Mouse (Mus musculus): ENCODE results near the gene Thbs3.

Gene Thbs3

DNA sequence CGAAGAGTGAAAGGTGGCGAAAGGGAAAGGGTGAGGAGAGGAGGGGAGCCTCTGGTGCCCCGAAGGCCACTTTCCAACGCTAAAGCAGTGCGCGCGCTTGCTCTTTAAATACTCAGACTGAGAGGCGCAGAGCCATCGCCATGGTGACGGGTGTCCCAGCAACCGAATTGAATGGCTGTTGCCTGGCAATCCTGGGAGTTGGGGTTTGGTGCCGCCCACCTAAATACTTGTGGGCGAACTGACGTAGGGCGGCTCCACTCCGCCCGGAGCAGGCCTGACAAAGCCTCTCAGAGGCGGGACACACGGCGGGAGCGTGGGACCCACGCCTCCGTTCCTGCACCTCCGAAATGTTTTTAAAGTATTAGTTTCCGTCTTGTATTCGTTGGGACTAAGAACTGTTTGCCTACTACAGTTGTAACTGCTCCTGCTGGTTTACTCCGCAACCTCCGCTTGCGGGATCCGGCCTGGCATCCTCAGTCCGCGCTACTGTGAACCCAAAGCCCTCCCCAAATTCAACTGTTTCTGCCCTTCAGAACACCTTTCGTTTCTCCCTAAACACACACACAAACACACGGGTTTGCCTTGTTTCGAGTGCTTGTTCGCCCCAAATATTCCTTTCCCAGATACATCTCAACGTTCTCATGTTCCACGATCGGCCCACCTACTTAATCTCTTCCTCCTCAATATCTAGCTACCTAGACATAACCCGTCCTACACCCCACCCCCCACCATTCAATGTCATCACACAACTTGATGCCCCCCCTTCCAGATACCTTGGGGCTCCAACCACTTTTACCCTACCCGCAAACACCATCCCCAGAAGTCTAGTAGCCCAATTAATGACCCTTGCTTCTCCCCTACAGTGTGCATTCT lies 12.6 kb downstream of the Thbs3 start:
- DNase-seq (ENCODE audit: low spot score in 2 of 2), result peak; percentile 71 to 80

DNA sequence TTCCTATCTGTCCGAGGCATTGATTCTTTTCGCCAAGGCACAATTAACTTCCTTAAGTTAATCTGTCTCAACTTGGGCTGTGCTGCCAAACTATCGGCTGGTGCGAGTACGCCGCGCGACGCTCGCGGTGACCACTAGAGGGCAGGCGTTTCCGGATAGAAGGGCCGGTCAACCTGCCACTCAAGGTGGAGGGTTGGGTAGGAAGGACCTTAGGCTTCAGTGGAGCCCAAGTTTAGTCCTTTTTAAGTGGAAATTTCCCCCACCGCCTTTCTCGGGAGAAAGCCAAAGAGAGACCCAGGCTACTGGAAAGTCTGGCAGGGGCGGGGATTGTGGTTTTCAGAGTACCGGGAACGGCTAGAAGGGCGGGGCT lies 13.2 kb downstream of the Thbs3 start:
- DNase-seq (ENCODE audit: low spot score in 2 of 2), result peak; percentile 83 to 88

DNA sequence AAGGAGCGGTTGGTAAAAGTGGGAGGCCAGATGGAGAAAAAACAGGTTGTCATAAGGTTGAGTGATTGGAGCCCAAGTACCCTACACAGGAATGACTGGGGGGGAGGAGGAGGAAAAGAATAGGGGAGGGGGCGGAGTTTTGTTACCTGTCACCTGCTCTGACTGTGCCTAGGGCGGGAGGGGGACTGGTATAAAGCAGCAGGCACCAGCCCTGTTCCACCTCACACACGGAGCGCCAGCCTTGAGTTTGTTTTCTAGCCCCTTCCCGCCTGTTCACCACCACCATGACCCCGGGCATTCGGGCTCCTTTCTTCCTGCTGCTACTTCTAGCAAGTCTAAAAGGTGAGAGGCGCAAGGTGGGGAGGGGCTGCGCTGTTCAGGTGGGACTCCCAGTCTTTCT lies 13.9 kb downstream of the Thbs3 start, which contains the start of gene Muc1:
Muc1 (plus strand) TSS at position 222 of the 400 bp plus-strand sequence.
- no peak for DNase-seq (ENCODE audit: low spot score in 2 of 2)

DNA sequence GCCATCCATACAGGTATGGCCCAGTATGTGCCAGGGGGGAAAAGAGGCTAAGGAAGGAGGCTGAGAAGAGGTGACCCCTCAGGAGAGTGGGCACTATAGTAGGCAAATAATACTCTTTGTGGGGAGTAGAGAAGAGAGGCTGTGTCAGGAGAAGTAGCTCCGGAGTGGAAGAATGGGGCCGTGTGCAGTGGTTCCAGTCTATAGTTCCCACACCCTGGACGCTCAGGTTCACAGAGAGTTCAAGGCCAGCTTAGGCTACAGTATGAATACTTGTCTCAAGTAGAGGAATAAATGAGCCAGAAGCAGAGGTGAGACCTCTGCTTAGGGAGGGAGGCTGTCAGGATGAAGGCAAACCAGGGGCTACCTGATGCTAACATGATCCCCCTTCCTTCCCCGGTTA lies 14.3 kb downstream of the Thbs3 start:
- DNase-seq (ENCODE audit: low spot score in 2 of 2), result no peak

DNA sequence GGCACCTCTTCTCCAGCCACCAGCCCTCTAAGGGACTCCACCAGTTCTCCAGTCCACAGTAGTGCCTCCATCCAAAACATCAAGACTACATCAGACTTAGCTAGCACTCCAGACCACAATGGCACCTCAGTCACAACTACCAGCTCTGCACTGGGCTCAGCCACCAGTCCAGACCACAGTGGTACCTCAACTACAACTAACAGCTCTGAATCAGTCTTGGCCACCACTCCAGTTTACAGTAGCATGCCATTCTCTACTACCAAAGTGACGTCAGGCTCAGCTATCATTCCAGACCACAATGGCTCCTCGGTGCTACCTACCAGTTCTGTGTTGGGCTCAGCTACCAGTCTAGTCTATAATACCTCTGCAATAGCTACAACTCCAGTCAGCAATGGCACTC lies 15.6 kb downstream of the Thbs3 start:
- DNase-seq (ENCODE audit: low spot score in 2 of 2), result no peak

DNA sequence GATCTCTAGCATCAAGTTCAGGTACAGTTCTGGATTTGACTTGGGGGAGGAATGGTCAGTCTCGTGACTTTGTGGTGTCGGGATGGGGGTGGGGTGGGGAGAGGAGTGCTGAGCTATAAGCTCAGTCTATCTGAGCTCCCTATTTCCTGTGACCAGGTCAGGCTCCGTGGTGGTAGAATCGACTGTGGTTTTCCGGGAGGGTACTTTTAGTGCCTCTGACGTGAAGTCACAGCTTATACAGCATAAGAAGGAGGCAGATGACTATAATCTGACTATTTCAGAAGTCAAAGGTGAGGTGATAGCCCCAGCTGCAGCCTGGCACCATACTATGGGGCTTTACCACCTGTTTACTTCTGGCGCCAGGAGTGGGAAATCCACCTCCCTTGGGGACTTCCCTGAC lies 16.4 kb downstream of the Thbs3 start:
- DNase-seq (ENCODE audit: low spot score in 2 of 2), result no peak

DNA sequence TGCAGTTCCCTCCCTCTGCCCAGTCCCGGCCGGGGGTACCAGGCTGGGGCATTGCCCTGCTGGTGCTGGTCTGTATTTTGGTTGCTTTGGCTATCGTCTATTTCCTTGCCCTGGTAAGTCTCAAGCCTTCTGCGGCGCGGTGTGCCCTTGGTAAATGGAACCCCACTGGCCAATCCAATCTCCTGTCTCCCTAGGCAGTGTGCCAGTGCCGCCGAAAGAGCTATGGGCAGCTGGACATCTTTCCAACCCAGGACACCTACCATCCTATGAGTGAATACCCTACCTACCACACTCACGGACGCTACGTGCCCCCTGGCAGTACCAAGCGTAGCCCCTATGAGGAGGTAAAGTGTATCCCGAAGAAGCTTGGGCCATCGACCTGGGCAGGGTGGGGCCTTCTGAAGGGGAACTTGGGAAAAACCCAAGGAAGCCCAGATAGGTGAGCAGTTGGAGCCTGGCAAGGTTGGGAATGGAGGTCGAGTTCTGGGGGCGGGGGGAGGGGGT lies 16.8 kb downstream of the Thbs3 start:
- DNase-seq (ENCODE audit: low spot score in 2 of 2), result no peak

- no peak for DNase-seq (ENCODE audit: low spot score in 2 of 2)
These were observed 17.6 kb downstream of the Thbs3 start for GRCm38 (mm10) chr3:89232614-89233013.

GRCm38 (mm10) chr3:89233562-89234110 lies 18.7 kb downstream of the Thbs3 start:
- DNase-seq (ENCODE audit: low spot score in 2 of 2), result no peak

DNA sequence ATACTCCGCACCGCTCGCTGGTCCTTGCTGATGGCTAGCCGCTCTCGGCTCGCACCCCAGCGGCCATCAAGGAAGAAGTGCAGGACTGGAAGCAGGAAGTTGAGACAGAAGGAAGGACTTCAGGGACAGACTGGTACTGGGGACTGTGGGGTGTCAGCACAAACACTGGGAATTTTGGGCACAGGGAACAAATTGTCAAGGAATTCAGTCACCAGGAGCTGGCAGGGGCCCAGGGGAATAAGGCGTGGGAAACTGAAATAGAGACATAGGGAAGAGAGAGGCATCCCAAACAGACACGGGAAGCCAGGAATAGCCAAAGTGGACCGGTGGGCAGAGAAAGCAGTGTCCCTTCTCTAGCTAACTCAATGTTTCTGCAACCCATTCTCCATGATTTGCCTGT lies 21.5 kb downstream of the Thbs3 start:
- no peak for DNase-seq (ENCODE audit: low spot score in 2 of 2)

GRCm38 (mm10) chr3:89237682-89238081 lies 22.7 kb downstream of the Thbs3 start:
- DNase-seq (ENCODE audit: low spot score in 2 of 2), result no peak

GRCm38 (mm10) chr3:89238494-89238893 lies 23.5 kb downstream of the Thbs3 start:
- DNase-seq (ENCODE audit: low spot score in 2 of 2), result no peak

DNA sequence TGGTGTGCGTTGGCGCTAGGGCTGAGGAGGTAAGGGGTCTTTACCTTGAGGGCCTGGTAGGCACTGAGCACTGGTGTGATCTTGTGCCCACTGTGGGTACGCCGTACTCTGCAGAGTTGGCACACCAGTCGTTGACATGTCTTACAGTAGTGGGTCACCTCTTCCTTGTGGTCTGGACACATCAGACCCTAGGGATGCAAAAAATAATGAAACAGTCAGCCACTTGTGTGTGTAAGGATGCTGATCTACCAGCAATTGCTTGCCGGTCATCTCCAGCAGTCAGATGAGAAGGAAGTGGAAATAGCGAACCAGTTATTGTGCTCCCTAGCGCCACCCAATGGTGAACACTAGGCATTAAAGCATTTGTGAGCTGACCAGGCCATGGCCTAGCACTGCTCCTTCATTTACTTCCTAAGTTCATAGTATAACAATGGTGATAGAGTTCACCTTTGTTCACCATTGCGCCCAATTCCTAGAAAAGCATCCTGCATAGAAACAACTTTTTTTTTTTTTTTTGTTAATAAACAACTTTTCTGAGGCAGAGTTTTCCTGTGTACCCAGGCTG lies 27.4 kb downstream of the Thbs3 start:
- no peak for DNase-seq (ENCODE audit: low spot score in 2 of 2)

DNA sequence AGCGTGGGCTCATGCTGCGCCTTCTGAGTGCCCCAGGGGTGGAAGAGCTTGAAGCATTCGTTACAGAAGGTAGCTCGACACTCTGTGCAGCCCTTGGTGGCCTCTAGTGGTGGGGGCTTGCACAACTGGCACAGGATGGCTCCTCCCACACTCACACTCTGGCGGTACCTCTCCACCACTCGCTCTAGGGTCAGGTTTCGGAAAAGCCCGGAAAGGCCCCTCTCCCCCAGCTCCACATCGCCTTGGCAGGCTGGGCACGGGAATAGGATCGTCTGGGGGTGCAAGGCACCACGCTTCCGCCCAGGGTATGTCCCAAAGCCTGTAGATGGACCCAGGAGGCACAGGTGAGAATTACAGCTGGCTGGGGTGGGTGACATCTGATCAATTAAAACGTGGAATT lies 28.6 kb downstream of the Thbs3 start:
- DNase-seq (ENCODE audit: low spot score in 2 of 2), result no peak

- DNase-seq (ENCODE audit: low spot score in 2 of 2), result no peak
These were observed 29.4 kb downstream of the Thbs3 start for GRCm38 (mm10) chr3:89244158-89244981.

DNA sequence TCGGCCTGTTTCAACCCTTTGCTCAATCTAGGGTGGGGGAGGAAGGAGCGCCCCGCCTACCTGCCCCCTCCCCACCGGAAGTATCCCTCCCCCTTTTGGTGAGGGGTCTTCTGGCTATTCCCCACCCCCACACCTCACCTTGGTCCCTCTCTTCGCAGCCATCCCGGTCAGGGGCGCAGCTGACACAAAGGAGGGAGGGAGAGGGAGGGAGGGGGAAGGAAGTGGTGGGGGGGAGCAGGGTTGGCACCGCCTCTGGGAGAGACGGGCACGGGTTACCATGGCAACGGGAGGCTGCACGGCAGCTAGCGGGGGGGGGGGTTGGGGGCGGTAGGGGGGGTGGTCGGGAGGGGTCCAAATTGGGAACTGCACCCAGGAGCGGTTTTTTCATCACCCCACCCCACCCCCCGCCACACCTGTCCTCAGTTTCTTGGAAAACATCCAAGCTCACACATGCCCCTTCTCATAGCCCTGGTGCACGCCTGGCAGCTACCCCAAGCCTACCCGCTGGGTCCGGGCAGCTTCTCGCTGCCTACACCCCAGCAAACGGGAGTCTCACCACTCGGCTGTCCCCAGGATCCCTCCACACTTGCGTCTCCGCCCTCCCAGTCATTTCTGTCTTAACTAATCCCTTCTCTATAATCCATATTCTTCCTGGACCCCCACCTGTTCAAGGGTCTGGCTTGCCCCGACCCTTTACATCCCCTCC lies 30.2 kb downstream of the Thbs3 start:
- no peak for DNase-seq (ENCODE audit: low spot score in 2 of 2)

GRCm38 (mm10) chr3:89245688-89246171 lies 30.8 kb downstream of the Thbs3 start, which contains the start of gene Krtcap2:
Gene Krtcap2, plus strand, starts transcription at chr3:89245966.
- DNase-seq (ENCODE audit: low spot score in 2 of 2), result no peak

DNA sequence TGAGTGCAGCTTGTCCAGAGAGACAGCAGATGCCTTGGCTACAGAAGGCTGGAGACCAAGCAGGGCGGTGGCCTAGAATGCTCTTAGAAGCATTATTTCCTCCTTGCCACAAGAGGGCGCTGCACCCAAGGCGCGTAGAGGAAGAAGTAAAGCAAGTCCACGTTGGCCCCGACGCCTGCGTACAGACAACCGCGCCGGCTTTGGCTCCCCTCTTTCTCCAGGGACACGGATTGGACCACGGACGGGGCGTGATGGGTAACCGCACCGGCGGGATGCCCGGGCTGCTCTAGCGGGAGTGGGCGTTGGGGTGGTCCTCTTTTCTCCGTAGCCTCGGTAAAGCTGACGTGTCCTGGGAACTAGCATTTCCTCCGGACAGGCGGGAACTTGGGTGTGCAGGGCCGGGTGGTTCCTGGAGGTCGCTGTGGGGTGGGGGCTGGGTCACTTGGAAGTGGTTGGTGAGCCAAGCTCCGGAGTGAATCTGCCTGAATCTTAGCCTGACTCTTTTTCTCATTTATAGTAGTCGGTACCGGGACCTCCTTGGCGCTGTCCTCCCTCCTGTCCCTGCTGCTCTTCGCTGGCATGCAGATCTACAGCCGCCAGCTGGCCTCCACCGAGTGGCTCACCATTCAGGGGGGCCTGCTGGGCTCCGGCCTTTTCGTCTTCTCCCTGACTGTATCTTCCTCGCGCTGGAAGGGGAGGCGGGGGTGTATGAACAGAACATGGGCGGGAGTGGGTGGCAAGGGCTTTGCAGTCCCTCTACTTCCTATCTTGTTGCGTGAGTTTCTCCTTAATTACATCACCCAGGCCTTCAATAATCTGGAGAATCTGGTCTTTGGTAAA lies 31.5 kb downstream of the Thbs3 start, which contains the start of gene Trim46:
Trim46 (minus strand) TSS at position 49 of the 840 bp plus-strand sequence.
- DNase-seq (ENCODE audit: low spot score in 2 of 2), result peak; percentile 82 to 88

GRCm38 (mm10) chr3:89247466-89247865 lies 32.5 kb downstream of the Thbs3 start:
- DNase-seq (ENCODE audit: low spot score in 2 of 2), result no peak

GRCm38 (mm10) chr3:89250435-89251040 lies 35.6 kb downstream of the Thbs3 start:
- peak; percentile 61 to 76 for DNase-seq (ENCODE audit: low spot score in 2 of 2)

All from urinary bladder, postnatal 36 days (tissue).